Mouse (Mus musculus) heart, embryonic 16.5 days (tissue): ENCODE measurements around the gene Macrod1. TPM values are rescaled to one million over a fixed set of nuclear protein-coding genes. Genes with fewer than 3 reads are reported as not detected.

ENCODE experiments used
- ATAC-seq: fragments of 200-750 bp; cut with Nextera tagmentation; replicated peaks from 2 replicates; pipeline ENCODE4 v1.8.0; 2017; ENCODE audit warnings: moderate number of reproducible peaks; ENCODE audit not compliant: insufficient read depth, low FRiP score; ENCODE audit errors: extremely low read depth
- H3K27ac ChIP-seq: fragments of 300-500 bp; sonication (generic); 2 replicates; pipeline ENCODE4 v1.5.1; 2014; ENCODE audit warnings: mild to moderate bottlenecking, low read length, control low read depth, moderate library complexity
- H3K27me3 ChIP-seq: fragments of 300-500 bp; sonication (generic); 2 replicates; pipeline ENCODE4 v1.6.1; 2014; ENCODE audit warnings: low read length, mixed read lengths; ENCODE audit not compliant: control insufficient read depth, insufficient read depth
- H3K36me3 ChIP-seq: fragments of 300-500 bp; sonication (generic); 2 replicates; pipeline ENCODE4 v1.6.1; 2014; ENCODE audit not compliant: control insufficient read depth, insufficient read depth
- H3K4me1 ChIP-seq: fragments of 300-500 bp; sonication (generic); 2 replicates; pipeline ENCODE4 v1.6.1; 2014; ENCODE audit warnings: low read length, mixed read lengths; ENCODE audit not compliant: control insufficient read depth, insufficient read depth
- H3K4me2 ChIP-seq: fragments of 300-500 bp; sonication (generic); 2 replicates; pipeline ENCODE4 v1.6.1; 2014; ENCODE audit warnings: low read depth, mild to moderate bottlenecking, control low read depth, low read length
- H3K4me3 ChIP-seq: fragments of 300-500 bp; sonication (generic); 2 replicates; pipeline ENCODE4 v1.5.1; 2014; ENCODE audit warnings: mild to moderate bottlenecking, control low read depth, low read length
- H3K9ac ChIP-seq: fragments of 300-500 bp; sonication (generic); 2 replicates; pipeline ENCODE4 v1.6.1; 2014; ENCODE audit warnings: low read length, control low read depth
- H3K9me3 ChIP-seq: fragments of 300-500 bp; sonication (generic); replicated peaks from 2 replicates; pipeline ENCODE4 v1.6.1; 2016; ENCODE audit warnings: low read length; ENCODE audit not compliant: control insufficient read depth
- WGBS: fragments of 180-500 bp; shearing (Covaris S2); extraction: QIAGEN DNeasy Blood & Tissue Kit; methylation state at CpG from one replicate; pipeline ENCODE4 v1.1.7; 2014; 5-methylcytosine and 5-hydroxymethylcytosine counted together
- polyA plus RNA-seq: library from polyadenylated mRNA; unstranded; fragments of >200 nt; fragmentation: Nextera tagmentation; extraction: Ambion mirVana; gene quantifications from 2 replicates; pipeline ENCODE4 v1.2.1, GENCODE M21; 2015

Macrod1 gene
- polyA plus RNA-seq, 1 experiment from 2014 or later: 61.0 TPM

GRCm38 (mm10) chr19:7146376-7146775, 89.8 kb downstream of the Macrod1 start:
- no peak overlapping the region for H3K4me2 ChIP-seq

GRCm38 (mm10) chr19:7148096-7148495, 91.5 kb downstream of the Macrod1 start:
- Histone ChIP-seq H3K4me2 (no peak overlapping the region), H3K36me3 (no peaks in the 10 kb centered on the region), H3K4me1 (peaks cover 31% of the 10 kb centered on the region), H3K9ac (no peak overlapping the region), H3K4me3 (no peak overlapping the region), H3K27me3 (peaks cover 5% of the 10 kb centered on the region; the same call in 1 of the 2 replicates), H3K27ac (no peak overlapping the region), H3K9me3 (no peaks in the 10 kb centered on the region)
- 47% methylated on average over 4 of the region's 4 CpGs for WGBS
- no peak for ATAC-seq

More at GRCm38 (mm10) chr19:7146376-7146775, 89.8 kb downstream of the Macrod1 start:
- Histone ChIP-seq H3K4me3 (no peak overlapping the region), H3K4me1 (peaks cover 37% of the 10 kb centered on the region), H3K27me3 (peaks cover 5% of the 10 kb centered on the region; the same call in 1 of the 2 replicates), H3K9me3 (no peaks in the 10 kb centered on the region), H3K36me3 (no peaks in the 10 kb centered on the region), H3K27ac (no peak overlapping the region), H3K9ac (no peak overlapping the region)
- no peak for ATAC-seq
- 60% methylated on average over 13 of the region's 13 CpGs for WGBS

GRCm38 (mm10) chr19:7148541-7149085, 92.0 kb downstream of the Macrod1 start:
- WGBS: 69% methylated on average over 8 of the region's 8 CpGs
- Histone ChIP-seq H3K4me2 (no peak overlapping the region), H3K4me1 (peaks cover 30% of the 10 kb centered on the region), H3K27ac (no peak overlapping the region), H3K4me3 (no peak overlapping the region), H3K9ac (no peak overlapping the region; the same call in 1 of the 2 replicates), H3K27me3 (peaks cover 5% of the 10 kb centered on the region; the same call in 1 of the 2 replicates), H3K9me3 (no peaks in the 10 kb centered on the region), H3K36me3 (no peaks in the 10 kb centered on the region)
- ATAC-seq: no peak

- Histone ChIP-seq H3K9ac (no peak overlapping the region), H3K4me3 (no peak overlapping the region), H3K9me3 (no peaks in the 10 kb centered on the region), H3K27ac (no peak overlapping the region), H3K36me3 (no peaks in the 10 kb centered on the region), H3K27me3 (peaks cover 5% of the 10 kb centered on the region; the same call in 1 of the 2 replicates), H3K4me1 (peaks cover 25% of the 10 kb centered on the region), H3K4me2 (no peak overlapping the region)
- ATAC-seq: no peak
- 67% methylated on average over 7 of the region's 7 CpGs for WGBS
Observed at GRCm38 (mm10) chr19:7149158-7149685, 92.6 kb downstream of the Macrod1 start.

- peaks cover 21% of the 10 kb centered on the region for H3K4me1 ChIP-seq
- ATAC-seq: no peak
Observed at GRCm38 (mm10) chr19:7151300-7151926, 94.8 kb downstream of the Macrod1 start.

GRCm38 (mm10) chr19:7151927-7152653, 95.5 kb downstream of the Macrod1 start:
- no peak for ATAC-seq
- Histone ChIP-seq H3K4me2 (no peak overlapping the region), H3K9ac (no peak overlapping the region), H3K9me3 (no peaks in the 10 kb centered on the region), H3K4me1 (peaks cover 26% of the 10 kb centered on the region), H3K27ac (no peak overlapping the region), H3K4me3 (no peak overlapping the region), H3K27me3 (no peaks in the 10 kb centered on the region), H3K36me3 (no peaks in the 10 kb centered on the region)
- 88% methylated on average over 6 of the region's 6 CpGs for WGBS

More at GRCm38 (mm10) chr19:7151300-7151926, 94.8 kb downstream of the Macrod1 start:
- H3K27me3 ChIP-seq: no peaks in the 10 kb centered on the region
- H3K9ac ChIP-seq: 0 out of 2 replicates have a peak overlapping the region, but pooled peaks have one; percentile 16
- H3K9me3 ChIP-seq: no peaks in the 10 kb centered on the region
- no peak overlapping the region for H3K4me2 ChIP-seq
- WGBS: 76% methylated on average over 7 of the region's 7 CpGs
- no peaks in the 10 kb centered on the region for H3K36me3 ChIP-seq
- no peak overlapping the region for H3K4me3 ChIP-seq
- H3K27ac ChIP-seq: no peak overlapping the region

- H3K36me3 ChIP-seq: no peaks in the 10 kb centered on the region
- H3K27me3 ChIP-seq: no peaks in the 10 kb centered on the region
- H3K4me3 ChIP-seq: no peak overlapping the region
- H3K9ac ChIP-seq: no peak overlapping the region
- H3K9me3 ChIP-seq: no peaks in the 10 kb centered on the region
- no peak overlapping the region for H3K4me2 ChIP-seq
- H3K4me1 ChIP-seq: peaks cover 28% of the 10 kb centered on the region
- ATAC-seq: 0 out of 2 replicates have a peak, but pooled peaks have one; percentile 23
- WGBS: 32% methylated on average over 7 of the region's 7 CpGs
- no peak overlapping the region for H3K27ac ChIP-seq
Observed at GRCm38 (mm10) chr19:7153232-7153631, 96.6 kb downstream of the Macrod1 start.

- Histone ChIP-seq H3K27me3 (no peaks in the 10 kb centered on the region), H3K27ac (no peak overlapping the region), H3K36me3 (no peaks in the 10 kb centered on the region), H3K4me1 (peaks cover 26% of the 10 kb centered on the region), H3K9me3 (no peaks in the 10 kb centered on the region), H3K9ac (no peak overlapping the region), H3K4me3 (no peak overlapping the region), H3K4me2 (no peak overlapping the region)
- WGBS: 72% methylated on average over 6 of the region's 6 CpGs
- ATAC-seq: no peak
Observed at GRCm38 (mm10) chr19:7155196-7155595, 98.6 kb downstream of the Macrod1 start.
